In genomic region chr14:114856243-114857031, GRCm38 (mm10) we compare ENCODE assay signal across 12 mouse cellular contexts.
A peak's percentile ranks its signal among the peaks of the same experiment; 100 is the strongest.
DNase-seq lines count a peak whose midpoint lies in the region; ATAC-seq and TF ChIP-seq lines count a peak whose summit lies in the region.
"Had no signal": no experiment of that assay in that cellular context is flagged by ENCODE, and none has a peak within 500 bp of the region (broad histone marks: within the 10 kb centered on the region; RNA-seq: fewer than 3 reads in every experiment).

No protein-coding gene starts in this region.

- H3K4me2 ChIP-seq in forebrain, embryonic 16.5 days (ENCODE audit: low read length): no peak overlapping the region
- H3K4me2 ChIP-seq in intestine, postnatal 0 days (replicated peaks; ENCODE audit: low read depth): 0 out of 2 replicates have a peak overlapping the region, but pooled peaks have one; percentile 0
- H3K4me2 ChIP-seq in midbrain, embryonic 14.5 days (ENCODE audit: low read length): peak overlapping the region; percentile 33

- H3K4me3 ChIP-seq in forebrain, embryonic 10.5 days: no peak overlapping the region; the same call in 1 of the 2 replicates
- no peak overlapping the region for H3K4me3 ChIP-seq in forebrain, embryonic 16.5 days (replicated peaks; ENCODE audit: low read length)
- H3K4me3 ChIP-seq in intestine, postnatal 0 days (ENCODE audit: low read depth, low read length): no peak overlapping the region
- H3K4me3 ChIP-seq in midbrain, embryonic 14.5 days (replicated peaks; ENCODE audit: low read depth, low read length): no peak overlapping the region

- no peak for ATAC-seq in forebrain, embryonic 16.5 days
- ATAC-seq in intestine, postnatal 0 days: no peak; the same call in 1 of the 2 replicates
- no peak for ATAC-seq in midbrain, embryonic 14.5 days (ENCODE audit: low FRiP score, low TSS enrichment)
- no peak for ATAC-seq in cerebellum, adult (ENCODE audit: insufficient number of reproducible peaks, low FRiP score, low TSS enrichment)

- peak; percentile 34 for DNase-seq in forebrain, embryonic 10.5 days (ENCODE audit: extremely low spot score, low spot score)
- DNase-seq in embryo, embryonic 11 days: peak; percentile 72
- peak; percentile 35 for DNase-seq in midbrain, embryonic 14.5 days
- no peak for DNase-seq in yolk sac, embryonic 10.5 days (ENCODE audit: low spot score)
- no peak for DNase-seq in Muller cell, postnatal 12 days (ENCODE audit: inconsistent ontology term)
- DNase-seq: B cell, adult 2 months; heart, adult 18-20 months; right cerebral cortex, postnatal 14 days had no signal

- H3K27me3 ChIP-seq in forebrain, embryonic 10.5 days (ENCODE audit: poor library complexity, severe bottlenecking): peaks cover 13% of the 10 kb centered on the region
- no peaks in the 10 kb centered on the region for H3K27me3 ChIP-seq in forebrain, embryonic 16.5 days (replicated peaks; ENCODE audit: control insufficient read depth, insufficient read depth, low read length)
- no peaks in the 10 kb centered on the region for H3K27me3 ChIP-seq in intestine, postnatal 0 days (replicated peaks; ENCODE audit: control insufficient read depth, insufficient read depth, low read length)
- H3K27me3 ChIP-seq in midbrain, embryonic 14.5 days (ENCODE audit: control insufficient read depth, insufficient read depth, low read length): no peaks in the 10 kb centered on the region

- H3K4me1 ChIP-seq in forebrain, embryonic 10.5 days: peaks cover 36% of the 10 kb centered on the region
- peaks cover 5% of the 10 kb centered on the region; the same call in 1 of the 2 replicates for H3K4me1 ChIP-seq in forebrain, embryonic 16.5 days (replicated peaks; ENCODE audit: control insufficient read depth, insufficient read depth, low read length)
- H3K4me1 ChIP-seq in intestine, postnatal 0 days (replicated peaks; ENCODE audit: control insufficient read depth, insufficient read depth, low read length): no peaks in the 10 kb centered on the region
- H3K4me1 ChIP-seq in midbrain, embryonic 14.5 days (ENCODE audit: control insufficient read depth, insufficient read depth, low read length): peaks cover 7% of the 10 kb centered on the region

- peak overlapping the region; percentile 79 for H3K27ac ChIP-seq in forebrain, embryonic 10.5 days
- H3K27ac ChIP-seq in forebrain, embryonic 16.5 days (ENCODE audit: low read length): no peak overlapping the region
- no peak overlapping the region for H3K27ac ChIP-seq in intestine, postnatal 0 days (ENCODE audit: low read depth, low read length)
- H3K27ac ChIP-seq in midbrain, embryonic 14.5 days (replicated peaks; ENCODE audit: low read depth, low read length): no peak overlapping the region
- H3K27ac ChIP-seq: liver, embryonic 14.5 days had no signal

- no peaks in the 10 kb centered on the region for H3K36me3 ChIP-seq in forebrain, embryonic 10.5 days (replicated peaks)
- H3K36me3 ChIP-seq in forebrain, embryonic 16.5 days (ENCODE audit: control insufficient read depth, insufficient read depth): no peaks in the 10 kb centered on the region
- no peaks in the 10 kb centered on the region for H3K36me3 ChIP-seq in intestine, postnatal 0 days (ENCODE audit: control insufficient read depth, insufficient read depth)
- H3K36me3 ChIP-seq in midbrain, embryonic 14.5 days (ENCODE audit: control insufficient read depth, insufficient read depth, low read length): no peaks in the 10 kb centered on the region

- H3K9ac ChIP-seq in forebrain, embryonic 16.5 days (replicated peaks; ENCODE audit: low read depth, low read length): no peak overlapping the region
- no peak overlapping the region for H3K9ac ChIP-seq in intestine, postnatal 0 days (ENCODE audit: low read depth, low read length)
- no peak overlapping the region for H3K9ac ChIP-seq in midbrain, embryonic 14.5 days (replicated peaks; ENCODE audit: low read length)
- H3K9ac ChIP-seq: liver, embryonic 14.5 days had no signal

- TF ChIP-seq CTCF in intestine, postnatal 0 days (IDR thresholded peaks at IDR 0.05; ENCODE audit: low read depth): no peak

- WGBS in forebrain, embryonic 10.5 days: 20% methylated on average over 18 of the region's 18 CpGs
- WGBS in forebrain, embryonic 16.5 days: 23% methylated on average over 18 of the region's 18 CpGs
- 43% methylated on average over 18 of the region's 18 CpGs for WGBS in intestine, postnatal 0 days
- 8% methylated on average over 18 of the region's 18 CpGs for WGBS in midbrain, embryonic 14.5 days

- no peaks in the 10 kb centered on the region for H3K9me3 ChIP-seq in forebrain, embryonic 10.5 days
- no peaks in the 10 kb centered on the region for H3K9me3 ChIP-seq in forebrain, embryonic 16.5 days (ENCODE audit: control insufficient read depth, low read length)
- no peaks in the 10 kb centered on the region for H3K9me3 ChIP-seq in intestine, postnatal 0 days (ENCODE audit: control insufficient read depth)
- H3K9me3 ChIP-seq in midbrain, embryonic 14.5 days (ENCODE audit: control insufficient read depth, low read length): no peaks in the 10 kb centered on the region

Comparison
In these comparisons a context has a peak if more than half of its experiments do, and no peak if none do; other contexts are left out.
1. DNase-seq: peak in forebrain, embryonic 10.5 days (single experiment), embryo, embryonic 11 days (single experiment) and midbrain, embryonic 14.5 days (single experiment); none in yolk sac, embryonic 10.5 days (single experiment) and Muller cell, postnatal 12 days (single experiment).